Mouse (Mus musculus) left cerebral cortex, adult 8-10 months (tissue): Measurements from ENCODE around the gene Gm28035. TPM values are rescaled to one million over a fixed set of nuclear protein-coding genes. Genes with fewer than 3 reads are reported as not detected.

Experiments used
- DNase-seq, 2 experiments: peaks; one replicate each; pipeline ENCODE4 v3.0.0; 2022; ENCODE audit warnings: low spot score in 2 of 2
- total RNA-seq, 4 experiments: library from RNA; stranded (reverse); gene quantifications; 2 replicates each; pipeline ENCODE4 v1.2.4; 2022

Gm28035 gene
- total RNA-seq, 4 experiments from 2014 or later, result 3.8 to 8.8 (median 5.5) TPM

DNA sequence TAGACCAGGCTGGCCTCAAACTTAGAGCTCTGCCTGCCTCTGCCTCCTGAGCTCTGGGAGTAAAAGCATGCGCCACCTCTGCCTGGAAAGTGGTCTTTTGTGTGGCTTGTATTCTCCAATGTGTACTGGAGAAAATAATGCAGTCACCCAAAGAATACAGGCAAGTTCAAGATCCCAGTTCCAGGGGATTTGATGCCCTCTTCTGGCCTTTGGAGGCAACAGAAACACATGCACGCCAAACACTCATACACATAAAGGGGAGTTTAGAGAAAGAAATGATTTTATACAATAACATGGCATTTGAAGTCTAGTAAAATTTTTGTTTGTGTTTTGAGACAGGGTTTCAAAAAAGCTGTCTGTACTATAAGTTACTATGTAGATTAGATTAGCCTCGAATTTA lies 59.2 kb downstream of the Gm28035 start:
- no peak for DNase-seq

- no peak for DNase-seq
Measured at GRCm38 (mm10) chr2:30299966-30300365, 59.6 kb downstream of the Gm28035 start.

DNA sequence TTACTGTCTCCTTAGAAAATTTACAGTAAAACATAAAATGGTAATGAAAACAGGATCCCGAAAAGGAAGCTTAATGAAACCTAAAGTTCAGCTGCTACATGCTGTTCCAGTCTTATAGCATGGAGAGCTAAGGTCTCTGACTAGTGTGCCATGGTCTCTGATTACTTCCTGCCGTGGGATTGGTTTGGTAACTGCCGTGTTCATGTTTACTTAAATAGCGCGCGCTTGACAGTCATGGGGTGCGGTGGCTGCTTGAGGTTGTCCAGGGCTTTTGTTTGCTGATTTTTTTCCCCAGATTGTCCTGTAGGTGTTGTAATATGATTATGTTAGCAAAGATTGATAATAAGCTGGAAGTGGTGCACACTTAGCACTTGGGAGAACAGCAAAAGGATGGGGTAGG lies 65.7 kb downstream of the Gm28035 start:
- no peak for DNase-seq

- DNase-seq, result no peak
Measured at GRCm38 (mm10) chr2:30309351-30309750, 69.0 kb downstream of the Gm28035 start.

DNA sequence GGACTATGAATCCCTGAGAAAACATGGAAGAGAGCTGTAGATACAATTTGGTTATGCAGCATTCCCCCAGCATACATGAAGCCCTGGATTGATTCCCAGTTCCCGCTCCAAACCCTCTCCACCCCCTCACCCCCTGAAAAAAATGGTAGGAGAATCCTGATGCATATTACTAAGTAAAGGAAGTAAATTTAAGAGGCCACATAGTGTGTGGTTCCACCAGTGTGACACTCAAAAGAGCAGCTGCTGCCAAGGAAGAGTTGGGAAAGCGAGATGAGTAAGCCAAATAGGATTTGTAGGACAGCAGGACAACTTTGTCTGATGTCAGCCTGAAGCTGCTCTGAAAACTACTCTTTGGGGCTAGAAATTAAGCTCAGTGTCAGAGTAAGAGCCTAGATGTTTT lies 71.1 kb downstream of the Gm28035 start:
- no peak for DNase-seq

DNA sequence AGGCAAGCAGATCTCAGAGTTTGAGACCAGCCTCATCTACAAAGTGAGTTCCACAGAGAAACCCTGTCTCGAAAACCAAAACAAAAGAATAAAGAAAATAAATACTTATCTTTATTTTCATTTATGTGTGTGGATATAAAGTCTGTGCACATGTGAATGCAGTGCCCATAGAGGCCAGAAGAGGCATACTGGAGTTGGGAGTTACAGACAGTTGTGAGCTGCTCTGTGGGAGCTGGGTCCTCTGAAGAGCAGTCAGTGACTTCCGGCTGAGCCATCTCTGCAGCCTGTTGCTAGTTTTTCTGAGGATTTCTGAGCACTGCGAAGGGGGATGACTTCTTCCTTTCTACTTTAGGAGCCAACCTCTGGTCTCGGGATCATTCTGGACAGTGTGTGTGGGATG lies 75.8 kb downstream of the Gm28035 start:
- DNase-seq, result no peak

- DNase-seq, result no peak
Measured at GRCm38 (mm10) chr2:30316955-30317354, 76.6 kb downstream of the Gm28035 start.

DNA sequence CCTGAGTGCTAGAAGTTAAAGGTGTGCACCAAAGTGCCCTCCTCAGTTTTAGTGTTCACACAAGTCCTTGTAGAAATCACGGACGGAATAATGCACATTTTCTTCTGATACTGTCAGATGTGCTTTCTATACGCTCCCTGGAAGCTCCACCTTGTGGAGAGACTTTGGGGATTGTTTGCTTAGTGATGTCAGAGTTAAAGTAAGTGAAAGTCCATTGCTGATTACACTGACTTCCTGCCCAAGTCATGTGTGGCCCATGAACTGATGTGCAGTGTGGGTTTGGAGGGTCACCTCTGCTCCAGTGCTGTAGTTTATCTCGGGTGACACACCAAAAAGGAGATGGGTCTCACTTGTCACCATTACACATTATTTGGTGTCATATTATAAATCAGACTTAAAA lies 78.9 kb downstream of the Gm28035 start:
- DNase-seq, result no peak

GRCm38 (mm10) chr2:30323111-30323510 lies 82.7 kb downstream of the Gm28035 start:
- DNase-seq, result no peak

DNA sequence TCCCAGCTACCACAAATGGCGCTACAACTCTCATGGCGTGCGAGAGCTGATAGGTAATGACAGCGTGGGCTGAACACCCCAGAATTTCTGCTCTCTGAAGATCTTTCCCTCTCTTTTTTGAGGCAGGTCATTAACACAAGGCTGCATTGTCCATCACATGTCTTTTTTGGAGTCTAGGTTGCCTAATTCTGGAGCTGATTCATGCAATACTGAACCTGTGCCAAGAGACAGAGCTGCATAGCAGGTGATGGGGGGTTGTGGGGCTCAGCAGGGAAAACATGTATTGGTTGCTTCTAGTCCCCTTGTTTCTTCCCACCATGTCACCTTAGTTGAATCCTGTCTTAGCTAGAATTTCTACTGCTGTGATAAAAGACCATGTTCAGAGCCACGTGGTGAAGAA lies 84.9 kb downstream of the Gm28035 start:
- DNase-seq, result no peak

GRCm38 (mm10) chr2:30327276-30327675 lies 86.9 kb downstream of the Gm28035 start:
- DNase-seq, result no peak

GRCm38 (mm10) chr2:30328791-30329190 lies 88.4 kb downstream of the Gm28035 start:
- no peak for DNase-seq

Other genes with a start within 250 kb of the Gm28035 start
- gene Wdr34, start 191.7 kb upstream of the Gm28035 start, total RNA-seq, result 10 to 100 TPM; 38.7 to 43.4 (median 42.1) TPM
- 100 to 1,000 TPM; 190 to 221 (median 207) TPM for gene Set, start 183.2 kb upstream of the Gm28035 start, total RNA-seq
- gene Pkn3, start 162.9 kb upstream of the Gm28035 start, total RNA-seq, result 1 to 10 TPM; 1.9 to 4.5 (median 2.3) TPM
- 10 to 100 TPM in 1 of 4 experiments, 1 to 10 TPM in 3; 6.8 to 10.5 (median 8.9) TPM for gene Zdhhc12, start 146.9 kb upstream of the Gm28035 start, total RNA-seq
- 100 to 1,000 TPM; 141 to 144 (median 142) TPM for gene Zer1, start 116.0 kb upstream of the Gm28035 start, total RNA-seq
- 10 to 100 TPM; 46.3 to 59.3 (median 49.1) TPM for gene Tbc1d13, start 106.8 kb upstream of the Gm28035 start, total RNA-seq
- gene Endog, start 69.1 kb upstream of the Gm28035 start, total RNA-seq, result 10 to 100 TPM; 18.8 to 23.6 (median 22.9) TPM
- 10 to 100 TPM; 30.7 to 36.2 (median 31.6) TPM for gene Spout1, start 62.1 kb upstream of the Gm28035 start, total RNA-seq
- gene Kyat1, start 34.7 kb upstream of the Gm28035 start, total RNA-seq, result 10 to 100 TPM; 15.3 to 16.8 (median 16.1) TPM
- gene Lrrc8a, start 2.9 kb upstream of the Gm28035 start, total RNA-seq, result 10 to 100 TPM; 59.1 to 67.0 (median 61.5) TPM
- gene Phyhd1, start 25.6 kb downstream of the Gm28035 start, total RNA-seq, result 10 to 100 TPM; 16.6 to 22.2 (median 19.5) TPM
- gene Gm28038, start 40.5 kb downstream of the Gm28035 start, total RNA-seq, result not detected
- gene Dolk, start 45.8 kb downstream of the Gm28035 start, total RNA-seq, result 10 to 100 TPM; 23.3 to 27.7 (median 25.2) TPM
- gene Nup188, start 45.8 kb downstream of the Gm28035 start, total RNA-seq, result 10 to 100 TPM; 16.7 to 23.0 (median 19.6) TPM
- gene Sh3glb2, start 118.8 kb downstream of the Gm28035 start, total RNA-seq, result 100 to 1,000 TPM; 279 to 301 (median 286) TPM
- gene Miga2, start 123.7 kb downstream of the Gm28035 start, total RNA-seq, result 100 to 1,000 TPM; 106 to 121 (median 108) TPM
- 10 to 100 TPM; 22.2 to 30.1 (median 27.3) TPM for gene Dolpp1, start 151.7 kb downstream of the Gm28035 start, total RNA-seq
- gene Crat, start 175.2 kb downstream of the Gm28035 start, total RNA-seq, result 10 to 100 TPM; 52.0 to 65.8 (median 62.6) TPM
- 100 to 1,000 TPM; 174 to 191 (median 186) TPM for gene Ptpa, start 175.5 kb downstream of the Gm28035 start, total RNA-seq
- 10 to 100 TPM; 18.3 to 21.6 (median 19.8) TPM for gene Ier5l, start 233.7 kb downstream of the Gm28035 start, total RNA-seq